Mouse (Mus musculus) splenic B cell, adult 2 months (primary cell): ENCODE data around the gene Sipa1l1.
A peak's percentile ranks its signal among the peaks of the same experiment; 100 is the strongest.

Source experiments
- DNase-seq: peaks from one replicate; pipeline ENCODE4 v3.0.0-alpha.2; 2011; ENCODE audit warnings: low read depth, low spot score
- H3K27me3 ChIP-seq: 2 replicates; pipeline ENCODE4 v1.6.1; 2012; ENCODE audit warnings: mild to moderate bottlenecking, low read length, moderate library complexity, mixed read lengths; ENCODE audit not compliant: control insufficient read depth, poor library complexity, insufficient read depth, severe bottlenecking
- H3K36me3 ChIP-seq: 2 replicates; pipeline ENCODE4 v1.6.1; 2012; ENCODE audit warnings: mild to moderate bottlenecking, low read length, moderate library complexity, mixed read lengths; ENCODE audit not compliant: control insufficient read depth, poor library complexity, insufficient read depth, severe bottlenecking

Gene Sipa1l1

GRCm38 (mm10) chr12:82189715-82190581 is 20.8 kb downstream of the Sipa1l1 start:
- peak; percentile 91 for DNase-seq
- H3K36me3 ChIP-seq, result no peaks in the 10 kb centered on the region; the same call in 1 of the 2 replicates
- no peaks in the 10 kb centered on the region for H3K27me3 ChIP-seq

GRCm38 (mm10) chr12:82190582-82190965 is 21.5 kb downstream of the Sipa1l1 start:
- H3K36me3 ChIP-seq, result no peaks in the 10 kb centered on the region; the same call in 1 of the 2 replicates
- no peaks in the 10 kb centered on the region for H3K27me3 ChIP-seq
- no peak for DNase-seq

GRCm38 (mm10) chr12:82191686-82192085 is 22.6 kb downstream of the Sipa1l1 start:
- no peaks in the 10 kb centered on the region for H3K27me3 ChIP-seq
- no peaks in the 10 kb centered on the region; the same call in 1 of the 2 replicates for H3K36me3 ChIP-seq
- DNase-seq, result no peak

- H3K36me3 ChIP-seq, result no peaks in the 10 kb centered on the region; the same call in 1 of the 2 replicates
- DNase-seq, result no peak
Observed at GRCm38 (mm10) chr12:82192641-82193054, 23.5 kb downstream of the Sipa1l1 start.

GRCm38 (mm10) chr12:82193476-82193875 is 24.4 kb downstream of the Sipa1l1 start:
- Histone ChIP-seq H3K36me3 (no peaks in the 10 kb centered on the region; the same call in 1 of the 2 replicates), H3K27me3 (no peaks in the 10 kb centered on the region)
- no peak for DNase-seq

More at GRCm38 (mm10) chr12:82192641-82193054, 23.5 kb downstream of the Sipa1l1 start:
- no peaks in the 10 kb centered on the region for H3K27me3 ChIP-seq

- no peak for DNase-seq
- H3K36me3 ChIP-seq, result no peaks in the 10 kb centered on the region; the same call in 1 of the 2 replicates
- H3K27me3 ChIP-seq, result no peaks in the 10 kb centered on the region
Observed at GRCm38 (mm10) chr12:82194919-82195318, 25.8 kb downstream of the Sipa1l1 start.

- Histone ChIP-seq H3K27me3 (no peaks in the 10 kb centered on the region), H3K36me3 (no peaks in the 10 kb centered on the region; the same call in 1 of the 2 replicates)
- DNase-seq, result no peak
Observed at GRCm38 (mm10) chr12:82196213-82196612, 27.1 kb downstream of the Sipa1l1 start.

GRCm38 (mm10) chr12:82196615-82197146 is 27.6 kb downstream of the Sipa1l1 start:
- H3K27me3 ChIP-seq, result no peaks in the 10 kb centered on the region
- no peaks in the 10 kb centered on the region; the same call in 1 of the 2 replicates for H3K36me3 ChIP-seq
- no peak for DNase-seq

GRCm38 (mm10) chr12:82197207-82197606 is 28.1 kb downstream of the Sipa1l1 start:
- no peak for DNase-seq
- Histone ChIP-seq H3K27me3 (no peaks in the 10 kb centered on the region), H3K36me3 (no peaks in the 10 kb centered on the region; the same call in 1 of the 2 replicates)

GRCm38 (mm10) chr12:82199286-82199685 is 30.2 kb downstream of the Sipa1l1 start:
- no peak for DNase-seq
- no peaks in the 10 kb centered on the region for H3K27me3 ChIP-seq
- no peaks in the 10 kb centered on the region; the same call in 1 of the 2 replicates for H3K36me3 ChIP-seq

- DNase-seq, result no peak
- no peaks in the 10 kb centered on the region for H3K36me3 ChIP-seq
- H3K27me3 ChIP-seq, result no peaks in the 10 kb centered on the region
Observed at GRCm38 (mm10) chr12:82204106-82204505, 35.0 kb downstream of the Sipa1l1 start.

- DNase-seq, result no peak
- no peaks in the 10 kb centered on the region for H3K27me3 ChIP-seq
- H3K36me3 ChIP-seq, result no peaks in the 10 kb centered on the region
Observed at GRCm38 (mm10) chr12:82206857-82207647, 37.9 kb downstream of the Sipa1l1 start.

GRCm38 (mm10) chr12:82208046-82208445 is 38.9 kb downstream of the Sipa1l1 start:
- Histone ChIP-seq H3K27me3 (no peaks in the 10 kb centered on the region), H3K36me3 (no peaks in the 10 kb centered on the region)
- DNase-seq, result no peak

- Histone ChIP-seq H3K27me3 (no peaks in the 10 kb centered on the region), H3K36me3 (no peaks in the 10 kb centered on the region)
- DNase-seq, result no peak
Observed at GRCm38 (mm10) chr12:82208611-82209010, 39.5 kb downstream of the Sipa1l1 start.
